Mouse (Mus musculus) lung, postnatal 0 days (tissue): ENCODE data around the gene Rtn1. TPM values are rescaled to one million over a fixed set of nuclear protein-coding genes. Genes with fewer than 3 reads are reported as not detected.

Experiments used
- ATAC-seq: fragments of 200-750 bp; cut with Nextera tagmentation; 2 replicates; pipeline ENCODE4 v1.8.0; 2017; ENCODE audit warnings: moderate library complexity
- DNase-seq: peaks from one replicate; pipeline ENCODE4 v3.0.0-alpha.2; 2016; ENCODE audit warnings: low spot score
- H3K27ac ChIP-seq: fragments of 300-500 bp; sonication (generic); 2 replicates; pipeline ENCODE4 v1.5.1; 2014; ENCODE audit warnings: antibody characterized with exemption, mild to moderate bottlenecking, low read length, mixed read lengths
- H3K27me3 ChIP-seq: fragments of 300-500 bp; sonication (generic); replicated peaks from 2 replicates; pipeline ENCODE4 v1.6.1; 2014; ENCODE audit warnings: low read length, mixed read lengths; ENCODE audit not compliant: insufficient read depth
- H3K36me3 ChIP-seq: fragments of 300-500 bp; sonication (generic); 2 replicates; pipeline ENCODE4 v1.6.1; 2014; ENCODE audit warnings: low read length, mixed read lengths; ENCODE audit not compliant: insufficient read depth
- H3K4me1 ChIP-seq: fragments of 300-500 bp; sonication (generic); 2 replicates; pipeline ENCODE4 v1.6.1; 2014; ENCODE audit warnings: antibody characterized with exemption, low read depth, low read length, mixed read lengths; ENCODE audit not compliant: insufficient read depth
- H3K4me2 ChIP-seq: fragments of 300-500 bp; sonication (generic); replicated peaks from 2 replicates; pipeline ENCODE4 v1.6.1; 2014; ENCODE audit warnings: low read depth, mild to moderate bottlenecking, low read length, moderate library complexity, mixed read lengths
- H3K4me3 ChIP-seq: fragments of 300-500 bp; sonication (generic); 2 replicates; pipeline ENCODE4 v1.5.1; 2014; ENCODE audit warnings: low read depth, low read length
- H3K9ac ChIP-seq: fragments of 300-500 bp; sonication (generic); replicated peaks from 2 replicates; pipeline ENCODE4 v1.6.1; 2014; ENCODE audit warnings: low read depth, mild to moderate bottlenecking
- H3K9me3 ChIP-seq: fragments of 300-500 bp; sonication (generic); 2 replicates; pipeline ENCODE4 v1.6.1; 2016; ENCODE audit warnings: low read length, mixed read lengths
- CTCF ChIP-seq: IDR thresholded peaks from 2 replicates; pipeline ENCODE4 v1.5.1; 2016; ENCODE audit warnings: antibody characterized with exemption, mild to moderate bottlenecking
- EP300 ChIP-seq: IDR thresholded peaks from 2 replicates; pipeline ENCODE4 v1.6.1; 2016; ENCODE audit warnings: antibody characterized with exemption, mild to moderate bottlenecking, control low read depth
- WGBS: fragments of 180-500 bp; shearing (Covaris S2); extraction: QIAGEN DNeasy Blood & Tissue Kit; methylation state at CpG from one replicate; pipeline ENCODE4 v1.1.7; 2014; 5-methylcytosine and 5-hydroxymethylcytosine counted together
- polyA plus RNA-seq: library from polyadenylated mRNA; unstranded; fragments of >200 nt; fragmentation: Nextera tagmentation; extraction: Ambion mirVana; gene quantifications from 2 replicates; pipeline ENCODE4 v1.2.1, GENCODE M21; 2015

The Rtn1 gene
- polyA plus RNA-seq, 1 experiment from 2014 or later: 12.2 TPM

- 70% methylated on average over 8 of the region's 8 CpGs for WGBS
These were observed 179.2 kb downstream of the Rtn1 start for GRCm38 (mm10) chr12:72229451-72230196.

GRCm38 (mm10) chr12:72227731-72228130 lies 181.1 kb downstream of the Rtn1 start:
- TF ChIP-seq CTCF (no peak), EP300 (no peak)
- no peaks in the 10 kb centered on the region for H3K9me3 ChIP-seq
- DNase-seq: no peak
- no peak overlapping the region for H3K4me3 ChIP-seq
- no peaks in the 10 kb centered on the region for H3K27me3 ChIP-seq
- H3K27ac ChIP-seq: no peak overlapping the region
- H3K4me1 ChIP-seq: no peaks in the 10 kb centered on the region
- H3K36me3 ChIP-seq: no peaks in the 10 kb centered on the region
- WGBS: 86% methylated on average over 6 of the region's 6 CpGs
- no peak overlapping the region for H3K4me2 ChIP-seq
- ATAC-seq: no peak
- no peak overlapping the region for H3K9ac ChIP-seq

More at GRCm38 (mm10) chr12:72229451-72230196, 179.2 kb downstream of the Rtn1 start:
- Histone ChIP-seq H3K4me1 (no peaks in the 10 kb centered on the region), H3K9ac (no peak overlapping the region), H3K9me3 (no peaks in the 10 kb centered on the region), H3K4me2 (no peak overlapping the region), H3K27me3 (no peaks in the 10 kb centered on the region), H3K4me3 (no peak overlapping the region), H3K27ac (no peak overlapping the region), H3K36me3 (no peaks in the 10 kb centered on the region)
- ATAC-seq (no peak), DNase-seq (no peak)
- TF ChIP-seq EP300 (no peak), CTCF (no peak)

DNA sequence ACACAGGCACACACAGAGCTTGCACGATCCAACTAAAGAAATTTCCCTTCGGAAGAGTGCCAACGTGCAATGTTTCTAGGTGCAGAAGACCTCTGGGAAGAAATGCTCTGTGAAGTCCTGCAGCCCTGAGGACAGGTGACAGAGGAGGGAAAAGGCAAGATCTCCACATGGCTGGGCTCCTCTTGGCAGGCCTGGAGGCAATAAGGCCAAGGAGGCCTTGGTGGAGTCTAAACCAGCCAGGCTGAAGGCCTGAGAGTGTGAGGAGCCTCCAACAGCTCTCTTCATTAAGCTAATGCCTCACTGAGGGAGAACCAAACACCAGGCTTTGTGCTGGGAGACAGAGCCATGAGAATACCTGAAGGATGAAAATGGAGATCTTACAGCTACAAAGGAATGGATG lies 183.5 kb downstream of the Rtn1 start:
- H3K9me3 ChIP-seq: no peaks in the 10 kb centered on the region
- no peak for DNase-seq
- H3K27ac ChIP-seq: no peak overlapping the region
- no peak for ATAC-seq
- TF ChIP-seq CTCF (no peak), EP300 (no peak)
- WGBS: 88% methylated on average over 3 of the region's 3 CpGs
- no peaks in the 10 kb centered on the region for H3K27me3 ChIP-seq
- no peak overlapping the region for H3K9ac ChIP-seq
- H3K4me2 ChIP-seq: no peak overlapping the region
- H3K4me1 ChIP-seq: no peaks in the 10 kb centered on the region
- no peak overlapping the region for H3K4me3 ChIP-seq
- no peaks in the 10 kb centered on the region for H3K36me3 ChIP-seq

DNA sequence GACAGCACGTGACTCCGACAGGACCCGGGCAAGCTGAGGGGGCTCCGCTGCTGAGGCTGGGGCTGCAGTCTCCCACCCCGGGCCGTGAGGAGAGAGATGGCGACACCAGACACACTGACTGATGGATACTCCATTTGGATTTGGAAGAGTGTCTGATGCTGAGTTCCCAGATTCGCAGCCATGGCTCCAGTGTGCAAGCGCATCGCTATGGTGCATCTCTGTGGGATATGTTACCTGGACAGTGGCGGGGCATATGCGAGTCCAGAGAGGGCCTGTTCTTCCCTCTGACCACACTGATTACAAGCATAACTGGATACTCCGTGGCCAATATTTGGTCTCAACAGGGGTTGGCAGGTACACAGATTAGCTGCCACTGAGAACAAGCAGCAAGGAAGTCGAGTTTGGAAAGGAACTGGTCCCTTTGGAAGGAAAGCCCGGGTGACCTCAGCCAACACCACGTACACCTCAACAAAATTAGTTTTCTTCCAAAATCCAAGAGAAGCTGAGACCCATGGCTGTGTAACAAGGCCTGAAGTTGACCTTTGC lies 185.2 kb downstream of the Rtn1 start:
- Histone ChIP-seq H3K36me3 (no peaks in the 10 kb centered on the region), H3K9me3 (no peaks in the 10 kb centered on the region), H3K4me2 (no peak overlapping the region), H3K4me1 (no peaks in the 10 kb centered on the region), H3K27ac (no peak overlapping the region), H3K9ac (no peak overlapping the region), H3K27me3 (no peaks in the 10 kb centered on the region), H3K4me3 (no peak overlapping the region)
- TF ChIP-seq CTCF (no peak), EP300 (no peak)
- no peak for DNase-seq
- WGBS: 89% methylated on average over 16 of the region's 16 CpGs
- ATAC-seq: no peak

GRCm38 (mm10) chr12:72213554-72213953 lies 195.3 kb downstream of the Rtn1 start:
- DNase-seq (peak; percentile 41), ATAC-seq (peak; percentile 83)
- TF ChIP-seq CTCF: no peak
- peak; percentile 52; the same call in 1 of the 2 replicates for TF ChIP-seq EP300
- Histone ChIP-seq H3K27me3 (no peaks in the 10 kb centered on the region), H3K9ac (no peak overlapping the region), H3K4me2 (no peak overlapping the region), H3K36me3 (no peaks in the 10 kb centered on the region), H3K9me3 (no peaks in the 10 kb centered on the region), H3K4me3 (no peak overlapping the region), H3K27ac (peak overlapping the region; percentile 29; the same call in 1 of the 2 replicates), H3K4me1 (no peaks in the 10 kb centered on the region)
- 36% methylated on average over 5 of the region's 5 CpGs for WGBS

DNA sequence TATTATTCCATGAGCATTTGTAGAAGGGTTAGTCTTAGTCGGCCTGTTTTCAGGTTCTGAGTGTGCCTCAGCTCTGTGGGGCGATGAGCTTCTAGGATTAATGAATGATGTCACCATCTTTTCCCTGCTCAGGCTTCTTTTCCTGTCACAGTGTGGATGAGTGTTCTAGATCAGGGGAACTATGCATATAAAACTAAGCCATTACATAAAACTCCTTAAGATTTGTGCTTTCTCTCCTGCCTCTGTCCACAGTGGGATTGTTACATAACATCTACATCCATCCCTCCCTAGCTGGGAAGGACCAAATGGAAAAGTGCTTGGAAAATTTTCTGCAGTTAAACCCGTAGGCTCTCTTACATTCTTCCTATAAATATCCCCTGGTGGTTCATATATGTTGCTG lies 208.0 kb downstream of the Rtn1 start:
- no peaks in the 10 kb centered on the region for H3K9me3 ChIP-seq
- no peak overlapping the region for H3K9ac ChIP-seq
- DNase-seq: no peak
- ATAC-seq: no peak
- no peaks in the 10 kb centered on the region for H3K27me3 ChIP-seq
- TF ChIP-seq CTCF (no peak), EP300 (no peak)
- H3K4me3 ChIP-seq: no peak overlapping the region
- H3K4me1 ChIP-seq: no peaks in the 10 kb centered on the region; the same call in 1 of the 2 replicates
- 94% methylated on average over 3 of the region's 3 CpGs for WGBS
- no peak overlapping the region for H3K27ac ChIP-seq
- H3K36me3 ChIP-seq: no peaks in the 10 kb centered on the region
- H3K4me2 ChIP-seq: no peak overlapping the region
